Mouse (Mus musculus) neural tube, embryonic 14.5 days (tissue): ENCODE measurements around the gene Il5ra. TPM values are rescaled to one million over a fixed set of nuclear protein-coding genes. Genes with fewer than 3 reads are reported as not detected.

Experiments
- ATAC-seq: fragments of 200-750 bp; cut with Nextera tagmentation; 2 replicates; pipeline ENCODE4 v1.8.0; 2017; ENCODE audit warnings: low read depth, mild to moderate bottlenecking, moderate TSS enrichment, moderate library complexity
- H3K27ac ChIP-seq: fragments of 300-500 bp; sonication (generic); 2 replicates; pipeline ENCODE4 v1.5.1; 2014; ENCODE audit warnings: low read depth, mild to moderate bottlenecking, control low read depth, low read length, moderate library complexity, mixed read lengths
- H3K27me3 ChIP-seq: fragments of 300-500 bp; sonication (generic); 2 replicates; pipeline ENCODE4 v1.6.1; 2014; ENCODE audit warnings: low read length; ENCODE audit not compliant: control insufficient read depth, insufficient read depth
- H3K36me3 ChIP-seq: fragments of 300-500 bp; sonication (generic); 2 replicates; pipeline ENCODE4 v1.6.1; 2014; ENCODE audit warnings: low read length, mixed read lengths; ENCODE audit not compliant: control insufficient read depth, insufficient read depth
- H3K4me1 ChIP-seq: fragments of 300-500 bp; sonication (generic); 2 replicates; pipeline ENCODE4 v1.6.1; 2014; ENCODE audit warnings: low read length; ENCODE audit not compliant: control insufficient read depth, insufficient read depth
- H3K4me2 ChIP-seq: fragments of 300-500 bp; sonication (generic); 2 replicates; pipeline ENCODE4 v1.6.1; 2014; ENCODE audit warnings: mild to moderate bottlenecking, low read depth, low read length, control low read depth
- H3K4me3 ChIP-seq: fragments of 300-500 bp; sonication (generic); 2 replicates; pipeline ENCODE4 v1.5.1; 2014; ENCODE audit warnings: low read depth, low read length, control low read depth, mixed read lengths
- H3K9ac ChIP-seq: fragments of 300-500 bp; sonication (generic); replicated peaks from 2 replicates; pipeline ENCODE4 v1.6.1; 2014; ENCODE audit warnings: low read depth, mild to moderate bottlenecking, control low read depth, low read length, mixed read lengths
- H3K9me3 ChIP-seq: fragments of 300-500 bp; sonication (generic); 2 replicates; pipeline ENCODE4 v1.6.1; 2016; ENCODE audit warnings: low read length; ENCODE audit not compliant: control insufficient read depth
- WGBS: fragments of 180-500 bp; shearing (Covaris S2); extraction: QIAGEN DNeasy Blood & Tissue Kit; methylation state at CpG from one replicate; pipeline ENCODE4 v1.1.7; 2014; 5-methylcytosine and 5-hydroxymethylcytosine counted together
- polyA plus RNA-seq: library from polyadenylated mRNA; unstranded; fragments of >200 nt; fragmentation: Nextera tagmentation; extraction: Ambion mirVana; gene quantifications from 2 replicates; pipeline ENCODE4 v1.2.1, GENCODE M21; 2014

Gene Il5ra
- polyA plus RNA-seq, 1 experiment from 2014 or later = 0.28 TPM

- ATAC-seq = peak; percentile 100
- Histone ChIP-seq H3K27me3 (no peaks in the 10 kb centered on the region), H3K4me1 (peaks cover 7% of the 10 kb centered on the region), H3K36me3 (no peaks in the 10 kb centered on the region), H3K4me3 (peak within 1 kb of the TSS; percentile 88), H3K9me3 (no peaks in the 10 kb centered on the region), H3K4me2 (peak within 1 kb of the TSS; percentile 95), H3K27ac (peak within 1 kb of the TSS; percentile 55; the same call in 1 of the 2 replicates), H3K9ac (peak within 1 kb of the TSS; percentile 47)
- 9% methylated on average over 35 of the region's 35 CpGs for WGBS
These were observed 19.9 kb upstream of the Il5ra start, which contains the start of gene Trnt1 for GRCm38 (mm10) chr6:106768640-106769289. Gene Trnt1, plus strand, starts transcription at chr6:106769120.

- no peak overlapping the region for H3K27ac ChIP-seq
- no peak for ATAC-seq
- H3K4me3 ChIP-seq = no peak overlapping the region
- no peaks in the 10 kb centered on the region for H3K9me3 ChIP-seq
- no peak overlapping the region for H3K9ac ChIP-seq
- H3K4me2 ChIP-seq = no peak overlapping the region
- H3K36me3 ChIP-seq = no peaks in the 10 kb centered on the region
- H3K27me3 ChIP-seq = no peaks in the 10 kb centered on the region
- peaks cover 7% of the 10 kb centered on the region for H3K4me1 ChIP-seq
- 79% methylated on average over 4 of the region's 4 CpGs for WGBS
These were observed 17.9 kb upstream of the Il5ra start for GRCm38 (mm10) chr6:106766774-106767173.

GRCm38 (mm10) chr6:106765892-106766291 is 17.1 kb upstream of the Il5ra start:
- no peak for ATAC-seq
- Histone ChIP-seq H3K9me3 (no peaks in the 10 kb centered on the region), H3K27ac (no peak overlapping the region), H3K4me2 (no peak overlapping the region), H3K36me3 (no peaks in the 10 kb centered on the region), H3K9ac (no peak overlapping the region), H3K27me3 (no peaks in the 10 kb centered on the region), H3K4me3 (no peak overlapping the region), H3K4me1 (peaks cover 7% of the 10 kb centered on the region)
- WGBS = 79% methylated on average over 1 of the region's 1 CpGs

DNA sequence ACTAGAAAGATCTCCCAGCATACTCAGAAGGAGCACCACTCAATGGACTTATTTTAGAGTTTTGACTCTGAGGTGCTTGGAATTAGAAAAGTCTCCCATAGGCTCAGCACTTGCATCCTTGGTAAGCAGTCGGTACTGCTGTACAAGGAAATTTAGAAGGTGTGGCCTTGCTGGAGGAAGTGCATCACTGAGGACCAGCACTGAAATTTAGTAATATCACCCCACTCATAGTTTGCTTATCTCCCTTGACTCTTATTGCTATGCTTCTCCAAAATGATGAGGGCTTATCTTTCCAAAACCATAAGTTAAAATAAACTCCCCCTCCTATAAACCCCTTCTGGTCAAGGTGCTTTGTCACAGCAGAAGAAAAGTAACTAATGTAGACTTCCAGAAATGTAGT is 12.6 kb upstream of the Il5ra start:
- no peaks in the 10 kb centered on the region for H3K9me3 ChIP-seq
- no peaks in the 10 kb centered on the region for H3K4me1 ChIP-seq
- no peak overlapping the region for H3K27ac ChIP-seq
- H3K4me3 ChIP-seq = no peak overlapping the region
- no peaks in the 10 kb centered on the region for H3K27me3 ChIP-seq
- no peak for ATAC-seq
- H3K36me3 ChIP-seq = no peaks in the 10 kb centered on the region
- H3K4me2 ChIP-seq = no peak overlapping the region
- WGBS = 93% methylated on average over 1 of the region's 1 CpGs
- no peak overlapping the region for H3K9ac ChIP-seq

DNA sequence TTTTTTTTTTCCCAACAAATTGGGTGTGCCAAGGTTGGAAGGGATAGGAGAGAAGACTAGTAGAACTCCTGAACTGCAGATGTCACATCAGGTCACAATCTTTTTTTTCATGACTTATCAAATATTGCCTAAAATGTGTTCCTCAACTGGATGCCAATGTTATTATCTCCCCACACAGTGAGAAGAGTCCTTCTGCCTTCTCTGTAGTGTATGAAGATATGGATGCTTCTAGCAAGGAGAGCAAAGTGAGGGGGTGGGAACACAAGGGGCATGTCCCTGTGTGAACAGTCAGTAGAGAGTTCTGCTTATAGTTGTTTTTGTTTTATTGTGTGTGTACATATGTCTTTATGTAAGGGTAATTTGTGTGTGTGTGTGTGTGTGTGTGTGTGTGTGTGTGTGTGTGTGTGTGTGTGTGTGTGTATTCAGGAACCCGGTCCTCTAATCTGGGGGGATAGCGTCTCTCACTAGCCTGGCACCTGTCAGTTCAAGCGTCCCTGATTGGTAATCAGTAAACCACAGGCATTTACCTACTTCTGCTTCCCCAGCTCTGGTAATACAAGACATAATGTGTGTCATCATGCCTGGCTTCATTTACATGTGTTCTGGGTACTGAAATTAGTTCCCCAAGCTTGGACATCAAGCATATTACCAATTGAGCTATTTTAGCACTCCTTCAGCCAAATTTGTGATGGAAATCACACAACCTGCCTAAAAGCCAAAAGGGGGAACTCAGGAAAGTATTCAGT is 11.8 kb upstream of the Il5ra start:
- no peaks in the 10 kb centered on the region for H3K36me3 ChIP-seq
- H3K27me3 ChIP-seq = no peaks in the 10 kb centered on the region
- 85% methylated on average over 3 of the region's 3 CpGs for WGBS

GRCm38 (mm10) chr6:106758299-106758698 is 9.5 kb upstream of the Il5ra start:
- Histone ChIP-seq H3K27me3 (no peaks in the 10 kb centered on the region), H3K36me3 (no peaks in the 10 kb centered on the region), H3K4me1 (no peaks in the 10 kb centered on the region), H3K4me2 (no peak overlapping the region), H3K9me3 (no peaks in the 10 kb centered on the region), H3K27ac (no peak overlapping the region), H3K4me3 (no peak overlapping the region), H3K9ac (no peak overlapping the region)
- no peak for ATAC-seq
- 80% methylated on average over 3 of the region's 3 CpGs for WGBS

More for the DNA sequence above, 11.8 kb upstream of the Il5ra start:
- H3K4me2 ChIP-seq = no peak overlapping the region
- H3K9me3 ChIP-seq = no peaks in the 10 kb centered on the region
- ATAC-seq = no peak
- no peak overlapping the region for H3K9ac ChIP-seq
- H3K27ac ChIP-seq = no peak overlapping the region
- H3K4me3 ChIP-seq = no peak overlapping the region
- H3K4me1 ChIP-seq = no peaks in the 10 kb centered on the region

- WGBS = 74% methylated on average over 7 of the region's 7 CpGs
These were observed 1.5 kb upstream of the Il5ra start for GRCm38 (mm10) chr6:106750291-106750690.

DNA sequence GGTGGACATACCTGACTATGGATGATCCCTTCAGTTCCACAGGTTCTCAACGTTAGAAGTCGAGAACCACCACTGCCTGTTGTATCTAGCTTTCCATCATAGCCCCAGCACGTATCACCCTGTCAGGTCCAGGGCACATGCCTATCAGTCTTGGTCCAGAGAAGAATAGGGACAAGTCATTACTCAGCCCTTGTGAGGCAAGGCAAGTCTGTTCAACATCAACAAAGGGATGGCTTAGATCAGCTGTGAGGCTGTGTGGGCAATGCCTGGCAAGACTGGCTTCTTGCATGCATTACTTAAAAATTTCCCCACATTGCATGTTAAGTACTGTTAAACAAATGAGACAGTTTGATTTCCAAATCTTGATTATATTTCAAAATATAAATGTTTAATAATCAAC is 1.0 kb downstream of the Il5ra start:
- Histone ChIP-seq H3K4me3 (no peak overlapping the region), H3K27ac (no peak overlapping the region), H3K4me2 (no peak overlapping the region), H3K9me3 (no peaks in the 10 kb centered on the region), H3K36me3 (no peaks in the 10 kb centered on the region), H3K4me1 (no peaks in the 10 kb centered on the region), H3K27me3 (no peaks in the 10 kb centered on the region), H3K9ac (no peak overlapping the region)
- 83% methylated on average over 3 of the region's 3 CpGs for WGBS
- no peak for ATAC-seq

More at GRCm38 (mm10) chr6:106750291-106750690, 1.5 kb upstream of the Il5ra start:
- no peak overlapping the region for H3K9ac ChIP-seq
- no peak overlapping the region for H3K4me3 ChIP-seq
- H3K27me3 ChIP-seq = no peaks in the 10 kb centered on the region
- no peak for ATAC-seq
- H3K36me3 ChIP-seq = no peaks in the 10 kb centered on the region
- H3K9me3 ChIP-seq = no peaks in the 10 kb centered on the region
- H3K27ac ChIP-seq = no peak overlapping the region
- no peak overlapping the region for H3K4me2 ChIP-seq
- H3K4me1 ChIP-seq = no peaks in the 10 kb centered on the region

DNA sequence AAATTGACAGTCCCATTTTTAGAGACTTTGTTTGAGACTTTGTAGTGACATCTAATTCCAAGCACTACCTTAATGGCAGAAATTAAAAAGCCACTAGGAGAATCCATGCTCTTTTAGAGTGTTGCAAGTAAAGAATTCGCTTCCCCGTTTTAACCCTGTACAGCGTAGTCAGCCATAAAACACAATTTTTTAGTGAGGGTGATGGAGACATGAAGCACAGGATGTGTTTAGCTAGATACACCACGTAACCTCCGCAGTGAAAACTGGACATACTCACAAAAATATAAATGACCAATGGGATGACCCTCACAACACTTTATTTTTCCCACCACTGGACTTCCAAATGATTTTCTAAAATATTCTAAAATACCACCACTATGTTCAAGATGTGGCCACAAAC is 1.6 kb downstream of the Il5ra start:
- WGBS = 93% methylated on average over 5 of the region's 5 CpGs
- Histone ChIP-seq H3K4me3 (no peak overlapping the region), H3K4me2 (no peak overlapping the region), H3K27ac (no peak overlapping the region), H3K9ac (no peak overlapping the region), H3K36me3 (no peaks in the 10 kb centered on the region), H3K4me1 (no peaks in the 10 kb centered on the region), H3K9me3 (no peaks in the 10 kb centered on the region), H3K27me3 (no peaks in the 10 kb centered on the region)
- no peak for ATAC-seq
